Mouse (Mus musculus): ENCODE results near the gene Spata17.

DNA sequence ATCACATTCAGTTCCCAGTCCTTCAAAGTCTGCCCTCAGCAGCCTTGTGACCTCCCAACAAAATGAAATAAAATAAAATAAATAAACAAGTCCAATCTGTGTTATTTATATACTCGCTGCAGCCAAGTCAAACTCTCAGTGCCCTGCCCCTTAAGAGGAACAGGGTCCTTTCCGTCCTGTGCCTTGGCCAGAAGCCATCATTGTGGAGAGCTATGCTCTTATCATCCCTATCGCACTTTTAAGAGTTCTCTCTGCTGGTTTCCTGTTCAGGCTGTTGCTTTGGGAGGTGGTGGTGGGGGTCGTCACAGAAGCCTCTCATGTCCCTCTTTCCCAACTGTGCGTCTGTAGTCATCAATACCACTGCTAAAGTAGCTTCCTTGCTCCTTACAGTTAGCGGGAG is 97.2 kb downstream of the Spata17 start:
- TF ChIP-seq GATA1 (IDR thresholded peaks at IDR 0.05; ENCODE audit: low read length) (no peak), TAL1 (IDR thresholded peaks at IDR 0.05; ENCODE audit: low read length) (no peak)
